Mouse (Mus musculus) kidney, postnatal 0 days (tissue): ENCODE results near the gene Dgki. TPM values are rescaled to one million over a fixed set of nuclear protein-coding genes. Genes with fewer than 3 reads are reported as not detected.

Source experiments
- ATAC-seq: fragments of 200-750 bp; cut with Nextera tagmentation; replicated peaks from 2 replicates; pipeline ENCODE4 v1.8.0; 2017; ENCODE audit warnings: low read depth, moderate number of reproducible peaks, moderate TSS enrichment, moderate library complexity; ENCODE audit not compliant: low FRiP score
- DNase-seq: peaks from one replicate; pipeline ENCODE4 v3.0.0-alpha.2; 2016; ENCODE audit warnings: low spot score
- H3K27ac ChIP-seq: fragments of 300-500 bp; sonication (generic); 2 replicates; pipeline ENCODE4 v1.5.1; 2014; ENCODE audit warnings: mild to moderate bottlenecking
- H3K27me3 ChIP-seq: fragments of 300-500 bp; sonication (generic); 2 replicates; pipeline ENCODE4 v1.6.1; 2014; ENCODE audit warnings: low read length, mixed read lengths; ENCODE audit not compliant: insufficient read depth
- H3K36me3 ChIP-seq: fragments of 300-500 bp; sonication (generic); 2 replicates; pipeline ENCODE4 v1.6.1; 2014; ENCODE audit warnings: low read length, mixed read lengths; ENCODE audit not compliant: insufficient read depth
- H3K4me1 ChIP-seq: fragments of 300-500 bp; sonication (generic); replicated peaks from 2 replicates; pipeline ENCODE4 v1.6.1; 2014; ENCODE audit warnings: antibody characterized with exemption, low read length, mixed read lengths; ENCODE audit not compliant: insufficient read depth
- H3K4me2 ChIP-seq: fragments of 300-500 bp; sonication (generic); 2 replicates; pipeline ENCODE4 v1.6.1; 2014; ENCODE audit warnings: mild to moderate bottlenecking, low read length, moderate library complexity, mixed read lengths
- H3K4me3 ChIP-seq: fragments of 300-500 bp; sonication (generic); replicated peaks from 2 replicates; pipeline ENCODE4 v1.5.1; 2014; ENCODE audit warnings: low read depth, low read length
- H3K9ac ChIP-seq: fragments of 300-500 bp; sonication (generic); 2 replicates; pipeline ENCODE4 v1.6.1; 2014; ENCODE audit warnings: low read depth, low read length
- H3K9me3 ChIP-seq: fragments of 300-500 bp; sonication (generic); replicated peaks from 2 replicates; pipeline ENCODE4 v1.6.1; 2016; ENCODE audit warnings: low read length, inconsistent platforms, mixed read lengths
- CTCF ChIP-seq: IDR thresholded peaks from 2 replicates; pipeline ENCODE4 v1.5.1; 2016; ENCODE audit warnings: antibody characterized with exemption, low read depth, mild to moderate bottlenecking, moderate library complexity
- WGBS: fragments of 180-500 bp; shearing (Covaris S2); extraction: QIAGEN DNeasy Blood & Tissue Kit; methylation state at CpG from one replicate; pipeline ENCODE4 v1.1.7; 2014; 5-methylcytosine and 5-hydroxymethylcytosine counted together
- polyA plus RNA-seq: library from polyadenylated mRNA; unstranded; fragments of >200 nt; fragmentation: Nextera tagmentation; extraction: Ambion mirVana; gene quantifications from 2 replicates; pipeline ENCODE4 v1.2.1, GENCODE M21; 2015

Gene Dgki
- polyA plus RNA-seq, 1 experiment from 2014 or later, result 0.76 TPM

GRCm38 (mm10) chr6:37241434-37241833 is 58.5 kb downstream of the Dgki start:
- no peak for TF ChIP-seq CTCF
- WGBS, result 85% methylated on average over 4 of the region's 4 CpGs
- Histone ChIP-seq H3K9ac (no peak overlapping the region), H3K27me3 (no peaks in the 10 kb centered on the region), H3K4me2 (no peak overlapping the region), H3K9me3 (no peaks in the 10 kb centered on the region), H3K4me3 (no peak overlapping the region), H3K4me1 (0 out of 2 replicates have a peak, but pooled peaks cover 4% of the 10 kb centered on the region), H3K27ac (no peak overlapping the region), H3K36me3 (no peaks in the 10 kb centered on the region)
- DNase-seq, result no peak
- no peak for ATAC-seq

GRCm38 (mm10) chr6:37240140-37240539 is 59.8 kb downstream of the Dgki start:
- no peak overlapping the region for H3K27ac ChIP-seq
- no peak overlapping the region for H3K4me3 ChIP-seq
- 0 out of 2 replicates have a peak, but pooled peaks cover 4% of the 10 kb centered on the region for H3K4me1 ChIP-seq
- WGBS, result 60% methylated on average over 7 of the region's 7 CpGs
- no peak for DNase-seq
- TF ChIP-seq CTCF, result no peak
- H3K9ac ChIP-seq, result no peak overlapping the region
- no peaks in the 10 kb centered on the region for H3K27me3 ChIP-seq
- H3K9me3 ChIP-seq, result no peaks in the 10 kb centered on the region
- no peak for ATAC-seq
- H3K4me2 ChIP-seq, result no peak overlapping the region
- no peaks in the 10 kb centered on the region for H3K36me3 ChIP-seq

- Histone ChIP-seq H3K9ac (no peak overlapping the region), H3K9me3 (no peaks in the 10 kb centered on the region), H3K27ac (no peak overlapping the region), H3K27me3 (no peaks in the 10 kb centered on the region), H3K36me3 (no peaks in the 10 kb centered on the region), H3K4me1 (0 out of 2 replicates have a peak, but pooled peaks cover 4% of the 10 kb centered on the region), H3K4me2 (no peak overlapping the region), H3K4me3 (no peak overlapping the region)
- no peak for TF ChIP-seq CTCF
- WGBS, result 43% methylated on average over 2 of the region's 2 CpGs
- ATAC-seq, result peak; percentile 36; the same call in 1 of the 2 replicates
- DNase-seq, result no peak
Observed at GRCm38 (mm10) chr6:37236893-37237292, 63.1 kb downstream of the Dgki start.

- DNase-seq (no peak), ATAC-seq (no peak)
- H3K9me3 ChIP-seq, result no peaks in the 10 kb centered on the region
- no peak overlapping the region for H3K27ac ChIP-seq
- WGBS, result 49% methylated on average over 6 of the region's 6 CpGs
- no peak overlapping the region for H3K4me3 ChIP-seq
- H3K27me3 ChIP-seq, result no peaks in the 10 kb centered on the region
- no peak overlapping the region for H3K4me2 ChIP-seq
- no peak for TF ChIP-seq CTCF
- H3K4me1 ChIP-seq, result no peaks in the 10 kb centered on the region
- no peak overlapping the region for H3K9ac ChIP-seq
- H3K36me3 ChIP-seq, result no peaks in the 10 kb centered on the region
Observed at GRCm38 (mm10) chr6:37231148-37231547, 68.8 kb downstream of the Dgki start.

GRCm38 (mm10) chr6:37222947-37223510 is 77.0 kb downstream of the Dgki start:
- ATAC-seq (no peak), DNase-seq (no peak)
- 55% methylated on average over 7 of the region's 7 CpGs for WGBS

GRCm38 (mm10) chr6:37222016-37222415 is 78.0 kb downstream of the Dgki start:
- no peak overlapping the region for H3K4me2 ChIP-seq
- H3K4me1 ChIP-seq, result no peaks in the 10 kb centered on the region; the same call in 1 of the 2 replicates
- DNase-seq (no peak), ATAC-seq (no peak)
- no peaks in the 10 kb centered on the region for H3K9me3 ChIP-seq
- no peaks in the 10 kb centered on the region for H3K36me3 ChIP-seq
- WGBS, result 59% methylated on average over 6 of the region's 6 CpGs
- no peak overlapping the region for H3K9ac ChIP-seq
- no peaks in the 10 kb centered on the region for H3K27me3 ChIP-seq
- no peak overlapping the region for H3K4me3 ChIP-seq
- H3K27ac ChIP-seq, result no peak overlapping the region
- peak; percentile 35 for TF ChIP-seq CTCF

More at GRCm38 (mm10) chr6:37222947-37223510, 77.0 kb downstream of the Dgki start:
- no peak overlapping the region for H3K4me3 ChIP-seq
- no peaks in the 10 kb centered on the region for H3K9me3 ChIP-seq
- no peaks in the 10 kb centered on the region; the same call in 1 of the 2 replicates for H3K4me1 ChIP-seq
- no peaks in the 10 kb centered on the region for H3K27me3 ChIP-seq
- H3K9ac ChIP-seq, result no peak overlapping the region
- no peak overlapping the region for H3K27ac ChIP-seq
- no peak overlapping the region for H3K4me2 ChIP-seq
- no peaks in the 10 kb centered on the region for H3K36me3 ChIP-seq
- TF ChIP-seq CTCF, result no peak

- 60% methylated on average over 4 of the region's 4 CpGs for WGBS
- Histone ChIP-seq H3K27ac (no peak overlapping the region), H3K4me2 (no peak overlapping the region), H3K27me3 (no peaks in the 10 kb centered on the region), H3K4me1 (no peaks in the 10 kb centered on the region; the same call in 1 of the 2 replicates), H3K36me3 (no peaks in the 10 kb centered on the region), H3K9ac (no peak overlapping the region), H3K9me3 (no peaks in the 10 kb centered on the region), H3K4me3 (no peak overlapping the region)
- no peak for ATAC-seq
- DNase-seq, result no peak
- no peak for TF ChIP-seq CTCF
Observed at GRCm38 (mm10) chr6:37219110-37219509, 80.9 kb downstream of the Dgki start.
